Mouse (Mus musculus) liver, embryonic 14.5 days (tissue): Measurements from ENCODE around the gene Wdr74. TPM values are rescaled to one million over a fixed set of nuclear protein-coding genes. Genes with fewer than 3 reads are reported as not detected.

Source experiments
- ATAC-seq: fragments of 200-750 bp; cut with Nextera tagmentation; 2 replicates; pipeline ENCODE4 v1.8.0; 2017; ENCODE audit warnings: moderate number of reproducible peaks, mild to moderate bottlenecking, moderate library complexity; ENCODE audit not compliant: insufficient read depth
- DNase-seq, 3 experiments: peaks; one replicate each; pipeline ENCODE4 v3.0.0-alpha.2; 2012 to 2013; ENCODE audit warnings: low read depth in 3 of 3, low spot score in 3 of 3
- H3K27ac ChIP-seq: fragments of 300-500 bp; sonication (generic); 2 replicates; pipeline ENCODE4 v1.5.1; 2014; ENCODE audit warnings: moderate library complexity, mild to moderate bottlenecking, control low read depth, inconsistent platforms
- H3K27me3 ChIP-seq: fragments of 300-500 bp; sonication (generic); 2 replicates; pipeline ENCODE4 v1.6.1; 2014; ENCODE audit warnings: mild to moderate bottlenecking, low read length, moderate library complexity; ENCODE audit not compliant: control insufficient read depth, insufficient read depth
- H3K36me3 ChIP-seq: fragments of 300-500 bp; sonication (generic); replicated peaks from 2 replicates; pipeline ENCODE4 v1.6.1; 2014; ENCODE audit warnings: low read depth; ENCODE audit not compliant: control insufficient read depth, insufficient read depth
- H3K4me1 ChIP-seq, 2 experiments: fragments of 200-500 bp in 1 of 2; fragments of 300-500 bp in 1 of 2; sonication (generic) in 1 of 2; replicated peaks; 2 replicates each; pipeline ENCODE4 v1.6.1; 2012 to 2014; ENCODE audit warnings: antibody characterized with exemption in 1 of 2, inconsistent platforms in 1 of 2, low read length in 1 of 2; ENCODE audit not compliant: control insufficient read depth in 2 of 2, insufficient read depth in 2 of 2
- H3K4me2 ChIP-seq: fragments of 300-500 bp; sonication (generic); 2 replicates; pipeline ENCODE4 v1.6.1; 2014; ENCODE audit warnings: low read depth, mild to moderate bottlenecking, control low read depth, moderate library complexity
- H3K4me3 ChIP-seq, 2 experiments: fragments of 200-500 bp in 1 of 2; fragments of 300-500 bp in 1 of 2; sonication (generic) in 1 of 2; 2 replicates each; pipeline ENCODE4 v1.5.1; 2012 to 2014; ENCODE audit warnings: low read depth in 2 of 2, low read length in 2 of 2, mild to moderate bottlenecking in 2 of 2, control low read depth in 1 of 2, inconsistent platforms in 1 of 2, moderate library complexity in 1 of 2; ENCODE audit not compliant: insufficient read depth in 1 of 2
- H3K9ac ChIP-seq: fragments of 300-500 bp; sonication (generic); replicated peaks from 2 replicates; pipeline ENCODE4 v1.6.1; 2014; ENCODE audit warnings: mild to moderate bottlenecking, control low read depth, moderate library complexity
- H3K9me3 ChIP-seq: fragments of 300-500 bp; sonication (generic); 2 replicates; pipeline ENCODE4 v1.6.1; 2016; ENCODE audit warnings: low read length, mixed read lengths; ENCODE audit not compliant: control insufficient read depth
- CTCF ChIP-seq: IDR thresholded peaks from 2 replicates; pipeline ENCODE4 v1.5.1; 2016; ENCODE audit warnings: antibody characterized with exemption, low read depth, control low read depth
- EP300 ChIP-seq: IDR thresholded peaks from 2 replicates; pipeline ENCODE4 v1.6.1; 2016; ENCODE audit warnings: antibody characterized with exemption, low read depth
- WGBS: fragments of 180-500 bp; shearing (Covaris S2); extraction: QIAGEN DNeasy Blood & Tissue Kit; methylation state at CpG from one replicate; pipeline ENCODE4 v1.1.7; 2014; ENCODE audit not compliant: insufficient replicate concordance; 5-methylcytosine and 5-hydroxymethylcytosine counted together
- polyA plus RNA-seq, 2 experiments: library from polyadenylated mRNA; depleted of rRNA in 1 of 2; stranded (reverse) in 1 of 2; unstranded in 1 of 2; fragments of >200 nt; fragmentation: Nextera tagmentation in 1 of 2; extraction: Ambion mirVana in 1 of 2; gene quantifications; 2 replicates each; pipeline versions ENCODE4 v1.2.1 to v1.2.3; 2012 to 2014

The Wdr74 gene
- polyA plus RNA-seq, 2 experiments, result 34.1 to 51.6 TPM

DNA sequence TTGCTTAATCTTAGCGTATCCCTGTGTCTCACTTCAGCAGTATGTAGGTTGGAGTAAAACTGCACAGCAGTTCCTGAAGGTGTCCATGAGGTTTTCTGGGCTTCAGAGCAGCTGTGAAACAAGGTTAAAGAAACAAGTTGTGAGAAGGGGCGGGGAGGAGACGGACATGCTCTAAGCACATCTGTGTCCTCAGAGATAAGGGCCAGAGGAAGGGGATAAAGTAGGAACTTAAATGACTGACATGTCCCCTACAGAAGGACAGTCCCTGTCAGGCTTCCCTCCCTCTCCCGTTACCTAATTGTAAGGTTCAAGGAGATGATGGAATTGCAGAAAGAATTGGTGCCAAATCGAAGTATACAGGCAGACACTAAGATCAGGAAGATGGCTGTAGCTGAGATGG lies 37.4 kb downstream of the Wdr74 start:
- H3K27me3 ChIP-seq, result no peaks in the 10 kb centered on the region
- peaks cover 27 to 32% of the 10 kb centered on the region in 2 experiments for H3K4me1 ChIP-seq
- H3K36me3 ChIP-seq, result peaks cover 47% of the 10 kb centered on the region
- peak overlapping the region; percentile 79 to 87 for H3K4me3 ChIP-seq
- peak overlapping the region; percentile 88 for H3K27ac ChIP-seq
- ATAC-seq, result peak; percentile 44; the same call in 1 of the 2 replicates
- H3K9me3 ChIP-seq, result no peaks in the 10 kb centered on the region
- no peak for TF ChIP-seq CTCF
- TF ChIP-seq EP300, result no peak
- peak overlapping the region; percentile 98 for H3K4me2 ChIP-seq
- peak overlapping the region; percentile 96 for H3K9ac ChIP-seq
- WGBS, result 14% methylated on average over 5 of the region's 5 CpGs
- DNase-seq, result peak in 2 of 3 experiments; percentile 56 to 59

DNA sequence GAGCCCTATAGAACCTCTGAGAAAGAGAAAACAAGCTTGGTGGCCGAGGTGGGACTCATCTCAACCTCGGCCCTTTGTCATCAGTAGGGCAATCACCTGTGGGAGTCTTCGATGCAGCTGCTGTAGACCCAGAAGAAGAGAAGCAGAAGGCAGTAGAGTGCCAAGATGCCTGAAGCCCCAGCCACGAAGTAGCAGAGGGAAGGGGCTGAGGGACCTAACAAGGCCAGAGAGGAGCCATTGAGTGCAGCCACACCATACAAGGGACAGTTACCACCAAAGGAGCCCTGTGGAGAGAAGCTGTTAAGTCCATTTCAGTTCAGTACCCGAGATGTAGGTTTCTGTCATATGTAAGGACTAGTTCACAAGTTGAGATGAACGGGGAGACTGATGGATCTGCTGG lies 37.8 kb downstream of the Wdr74 start:
- peaks cover 45% of the 10 kb centered on the region for H3K36me3 ChIP-seq
- no peaks in the 10 kb centered on the region for H3K27me3 ChIP-seq
- H3K27ac ChIP-seq, result peak overlapping the region; percentile 88
- H3K9me3 ChIP-seq, result no peaks in the 10 kb centered on the region
- ATAC-seq (no peak), DNase-seq (no peak)
- H3K4me2 ChIP-seq, result peak overlapping the region; percentile 98
- peak overlapping the region; percentile 79 to 87 for H3K4me3 ChIP-seq
- peaks cover 27 to 32% of the 10 kb centered on the region in 2 experiments for H3K4me1 ChIP-seq
- TF ChIP-seq EP300, result no peak
- no peak for TF ChIP-seq CTCF
- H3K9ac ChIP-seq, result peak overlapping the region; percentile 96
- 12% methylated on average over 6 of the region's 6 CpGs for WGBS

DNA sequence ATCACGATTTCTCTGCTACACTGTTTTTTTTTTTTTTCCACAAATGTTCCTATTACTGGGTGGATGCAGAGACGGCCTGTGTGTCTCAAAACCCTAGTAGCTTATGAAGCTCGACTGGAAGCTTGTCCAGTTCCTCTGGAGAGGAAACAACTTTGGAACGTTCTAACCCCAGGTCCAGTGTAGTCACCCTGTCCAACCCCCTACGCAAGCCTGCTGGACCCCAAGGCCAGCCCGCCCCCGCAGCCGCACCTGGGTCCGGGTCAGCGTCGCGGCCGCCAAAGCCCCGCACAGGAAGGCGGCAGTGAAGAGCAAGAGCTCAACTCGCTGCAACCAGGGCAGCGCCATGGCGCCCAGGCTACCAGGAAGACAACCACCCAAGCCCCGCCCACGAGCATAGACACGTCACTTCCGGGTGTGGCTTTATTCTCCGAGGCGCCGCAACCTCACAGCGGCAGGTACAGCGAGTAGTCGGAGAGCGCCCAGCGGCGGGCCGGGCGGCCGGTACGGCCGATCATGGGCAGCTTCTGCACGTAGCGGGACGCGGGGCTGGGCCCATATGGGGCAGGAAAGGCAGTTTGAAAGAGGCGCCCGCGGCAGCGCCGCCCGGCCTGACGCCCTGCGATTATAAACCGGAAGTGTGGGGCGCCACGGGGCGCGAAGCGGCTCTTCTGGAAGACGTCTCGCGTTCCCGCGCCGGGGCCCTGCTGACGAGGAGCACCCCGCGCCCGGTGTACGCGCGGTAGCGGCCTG lies 38.6 kb downstream of the Wdr74 start, which contains the start of gene Tmem179b:
Gene Tmem179b (minus strand): TSS at position 382 of the 750 bp plus-strand sequence.
- peak within 1 kb of the TSS; percentile 79 to 87 for H3K4me3 ChIP-seq
- H3K36me3 ChIP-seq, result peaks cover 39% of the 10 kb centered on the region
- peak within 1 kb of the TSS; percentile 98 for H3K4me2 ChIP-seq
- peak within 1 kb of the TSS; percentile 96 for H3K9ac ChIP-seq
- TF ChIP-seq EP300, result 0 out of 2 replicates have a peak, but pooled peaks have one; percentile 25
- TF ChIP-seq CTCF, result peak; percentile 21
- no peaks in the 10 kb centered on the region for H3K9me3 ChIP-seq
- H3K27ac ChIP-seq, result peak within 1 kb of the TSS; percentile 88
- under 1% methylated on average over 68 of the region's 68 CpGs for WGBS
- ATAC-seq, result peak; percentile 88
- H3K27me3 ChIP-seq, result no peaks in the 10 kb centered on the region
- DNase-seq, result peak; percentile 89 to 92 (median 92)
- H3K4me1 ChIP-seq, result peaks cover 27 to 32% of the 10 kb centered on the region in 2 experiments

DNA sequence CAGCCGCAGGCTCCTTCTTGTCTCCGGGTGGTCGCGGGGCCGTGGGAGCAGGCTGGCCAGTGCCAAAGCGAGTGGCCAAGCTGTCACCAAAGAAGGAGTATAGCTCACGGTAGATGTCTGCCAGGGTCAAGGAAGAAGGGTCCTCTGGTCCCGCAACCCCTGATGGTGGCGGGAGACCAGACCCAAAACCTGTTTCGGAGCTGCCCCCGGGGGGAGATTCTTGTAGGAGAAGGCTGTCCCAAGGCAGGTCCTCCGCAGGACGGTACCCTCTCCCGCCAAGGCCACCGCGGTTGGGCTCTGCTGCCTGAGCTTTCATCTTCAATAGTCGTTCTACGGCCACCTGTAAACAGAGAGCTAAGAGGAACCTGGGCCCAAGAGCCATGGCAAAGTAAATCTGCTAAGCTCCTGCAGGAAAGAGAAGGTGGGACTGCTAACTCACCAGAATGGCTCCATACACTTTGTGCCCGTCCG lies 39.4 kb downstream of the Wdr74 start:
- TF ChIP-seq EP300, result no peak
- TF ChIP-seq CTCF, result no peak; the same call in 1 of the 2 replicates
- peaks cover 27 to 32% of the 10 kb centered on the region in 2 experiments for H3K4me1 ChIP-seq
- H3K9me3 ChIP-seq, result no peaks in the 10 kb centered on the region
- 4% methylated on average over 20 of the region's 20 CpGs for WGBS
- no peak for DNase-seq
- peak overlapping the region; percentile 98 for H3K4me2 ChIP-seq
- H3K27me3 ChIP-seq, result no peaks in the 10 kb centered on the region
- peaks cover 32% of the 10 kb centered on the region for H3K36me3 ChIP-seq
- peak overlapping the region; percentile 96 for H3K9ac ChIP-seq
- peak overlapping the region; percentile 88 for H3K27ac ChIP-seq
- H3K4me3 ChIP-seq, result peak overlapping the region; percentile 79 to 87
- 0 out of 2 replicates have a peak, but pooled peaks have one; percentile 0 for ATAC-seq
